Mouse (Mus musculus) 3T3-L1 (cell line): ENCODE measurements around the gene C2cd4a.
A peak's percentile ranks its signal among the peaks of the same experiment; 100 is the strongest.

ENCODE experiments used
- DNase-seq: peaks from one replicate; pipeline ENCODE4 v3.0.0-alpha.2; 2015; ENCODE audit warnings: low read depth, low spot score

The C2cd4a gene

DNA sequence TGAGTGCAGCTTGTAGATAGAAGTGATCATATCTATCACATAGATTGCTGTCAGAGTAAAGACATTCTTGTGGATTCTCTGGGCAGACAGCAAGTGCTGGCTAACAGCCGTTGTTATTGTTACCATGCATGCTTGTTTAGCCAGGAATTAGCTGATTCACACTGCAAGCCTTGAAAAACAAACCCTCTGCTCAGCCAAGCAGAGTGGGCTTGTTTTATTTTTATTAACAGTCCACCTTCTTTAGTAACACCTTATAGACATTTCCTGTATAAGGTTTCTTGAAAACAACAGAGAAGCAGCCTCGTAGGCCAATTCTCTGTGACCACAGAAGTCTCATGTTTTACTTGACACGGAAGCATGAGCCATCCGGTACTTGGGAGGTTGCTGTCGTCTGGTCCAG, 2.4 kb upstream of the C2cd4a start:
- no peak for DNase-seq

DNA sequence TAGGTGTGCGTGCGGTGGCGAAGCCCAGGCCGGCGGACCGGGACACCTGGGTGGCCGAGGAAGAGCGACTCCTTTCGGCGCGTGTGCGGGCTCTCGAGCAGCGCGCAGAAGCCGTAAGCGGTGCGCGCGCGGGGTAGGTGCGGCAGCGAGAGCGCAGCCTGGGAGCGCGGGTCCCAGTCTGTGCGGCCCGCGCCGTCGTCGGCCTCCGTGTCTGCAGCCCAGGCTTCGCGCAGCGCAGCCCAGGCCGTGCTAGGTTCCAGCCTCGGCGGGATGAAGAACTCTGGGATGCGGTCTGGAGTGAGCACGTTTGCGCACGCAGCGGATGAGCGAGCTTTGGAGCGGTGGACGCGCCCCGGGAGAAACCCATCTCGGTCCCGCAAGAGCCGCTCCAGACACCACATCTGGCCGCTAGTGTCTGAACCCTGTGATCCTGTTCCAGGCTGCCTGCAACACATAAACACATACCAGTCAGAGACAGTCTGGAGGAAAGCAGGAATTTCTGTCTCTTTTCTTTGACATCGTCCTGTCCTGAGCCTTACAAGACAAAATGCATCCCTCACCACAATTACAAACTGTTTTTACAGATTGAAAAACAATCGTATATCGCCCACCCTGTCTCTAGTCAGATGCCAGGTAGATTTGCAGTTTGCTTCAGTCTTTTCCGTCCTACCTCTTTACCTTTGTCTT, 628 bp downstream of the C2cd4a start:
- DNase-seq = no peak

DNA sequence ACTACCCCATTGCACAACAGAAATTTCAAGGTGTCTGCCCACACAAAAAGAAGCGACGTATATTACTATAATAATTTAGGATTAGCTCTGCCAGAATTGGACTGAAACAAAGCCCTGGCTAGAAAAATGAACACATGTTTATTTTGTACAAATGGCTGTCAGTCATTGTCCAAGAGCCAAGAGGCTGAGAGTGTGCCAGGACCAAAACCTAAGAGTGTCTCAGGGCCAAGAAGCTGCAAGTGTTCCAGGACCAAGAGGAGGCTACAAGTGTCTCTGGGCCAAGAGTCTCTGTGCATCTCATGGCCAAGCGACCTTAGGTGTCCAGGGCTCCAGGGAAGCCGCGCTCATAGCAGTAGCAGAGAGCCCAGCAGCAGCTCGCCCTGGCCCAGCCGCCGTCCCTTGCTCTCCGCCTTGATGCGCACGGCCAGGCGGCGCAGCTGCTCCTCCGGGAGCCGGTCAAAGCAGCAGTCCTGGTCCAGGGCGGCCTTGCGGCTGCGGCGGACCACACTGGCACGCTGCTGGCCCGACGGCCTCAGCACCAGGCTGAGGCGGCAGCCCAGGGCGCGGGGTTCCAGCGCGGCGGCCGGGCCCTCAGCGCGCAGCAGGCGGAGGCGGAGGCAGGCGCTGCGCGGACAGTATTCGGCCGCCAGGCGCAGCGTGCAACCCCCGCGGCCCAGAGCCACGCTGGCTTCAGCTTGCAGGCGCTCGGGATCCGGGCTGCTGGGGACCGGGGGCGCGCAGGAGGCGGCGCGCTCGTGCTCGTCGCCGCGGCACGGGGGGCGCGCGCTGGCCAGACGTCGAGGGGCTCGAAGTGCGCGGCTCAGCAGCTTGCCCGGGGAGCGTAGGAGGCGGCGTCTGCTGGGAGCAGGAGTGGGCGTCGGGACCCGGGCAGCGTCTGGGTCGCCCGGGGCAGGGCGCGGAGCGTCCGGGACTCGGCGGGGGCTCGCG, 1.4 kb downstream of the C2cd4a start:
- DNase-seq = no peak

- peak; percentile 67 for DNase-seq
Observed at GRCm38 (mm10) chr9:67828182-67828581, 3.9 kb downstream of the C2cd4a start.

DNA sequence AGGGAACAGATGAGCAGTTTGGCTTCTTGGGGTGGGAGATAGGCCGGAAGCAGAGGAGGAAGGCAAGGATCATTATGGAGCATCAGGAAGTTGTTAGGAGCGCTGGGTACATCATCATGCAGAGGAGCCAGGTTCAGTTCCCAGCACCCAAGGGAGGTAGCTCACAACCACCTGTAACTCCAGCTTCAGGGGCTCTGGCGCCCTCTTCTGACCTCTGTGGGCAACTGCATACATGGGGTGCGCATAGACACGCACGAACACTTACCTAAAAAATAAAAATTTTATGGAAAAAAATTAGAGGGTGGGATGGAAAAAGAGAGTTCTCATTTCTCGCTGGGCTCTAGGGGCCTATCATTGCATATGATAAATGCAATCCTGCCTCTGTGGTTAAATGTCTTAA, 6.6 kb downstream of the C2cd4a start:
- DNase-seq = no peak

DNA sequence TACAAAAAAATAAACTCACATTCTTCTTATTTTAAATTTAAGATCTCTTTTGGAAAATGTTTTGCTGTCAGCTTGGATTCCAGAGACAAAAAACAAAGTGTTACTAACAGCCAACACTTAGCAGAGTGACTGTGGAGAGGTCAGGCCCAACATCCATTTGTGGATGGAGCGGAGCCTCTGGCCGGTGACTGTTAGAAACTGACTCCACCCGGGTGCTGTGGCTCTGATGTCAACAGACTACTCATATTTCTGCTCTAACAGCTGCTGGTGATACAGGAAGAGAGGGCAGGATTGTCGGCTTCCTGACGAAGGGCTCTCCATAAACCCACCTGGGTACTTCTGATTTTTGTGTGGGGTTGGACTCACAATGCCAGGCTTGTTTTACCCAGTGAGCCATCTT, 9.0 kb downstream of the C2cd4a start:
- DNase-seq = no peak

- DNase-seq = no peak
Observed at GRCm38 (mm10) chr9:67818668-67818950, 13.5 kb downstream of the C2cd4a start.

GRCm38 (mm10) chr9:67817898-67818667, 14.0 kb downstream of the C2cd4a start:
- DNase-seq = peak; percentile 52

DNA sequence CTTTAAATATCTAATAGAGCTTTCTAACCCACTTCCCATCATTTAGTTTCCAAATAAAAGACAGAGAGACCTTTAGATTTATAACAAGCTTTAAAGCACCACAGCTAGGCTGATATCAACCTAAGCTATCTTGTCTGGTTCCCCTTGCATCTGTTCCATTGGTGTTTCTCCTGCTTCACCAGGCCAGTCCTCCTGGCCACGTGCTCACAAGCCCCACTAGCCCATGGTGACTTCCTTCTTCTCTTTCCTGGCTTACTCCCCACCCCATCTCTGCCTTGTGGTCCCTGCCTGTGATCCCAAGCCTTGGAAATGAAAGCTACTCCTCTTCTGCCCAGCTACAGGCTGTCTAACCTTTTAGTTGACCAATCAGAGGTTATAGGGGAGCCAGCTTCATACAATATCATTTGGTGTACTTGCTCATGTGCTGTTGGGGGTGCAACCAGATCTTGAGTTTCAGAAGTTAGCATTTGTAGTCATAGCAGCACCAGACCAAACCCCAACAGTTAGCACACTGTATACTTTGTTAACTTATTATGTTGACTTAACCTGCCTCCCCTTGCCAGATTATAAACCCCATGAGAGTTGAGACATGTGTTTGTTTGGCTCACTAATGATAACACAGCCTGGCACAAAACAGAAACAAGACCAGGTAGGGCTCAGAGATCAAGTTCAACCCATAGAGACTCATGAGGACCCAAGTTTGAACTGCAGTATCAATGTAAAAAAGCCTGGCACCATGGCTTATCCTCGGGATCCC, 15.8 kb downstream of the C2cd4a start:
- no peak for DNase-seq

DNA sequence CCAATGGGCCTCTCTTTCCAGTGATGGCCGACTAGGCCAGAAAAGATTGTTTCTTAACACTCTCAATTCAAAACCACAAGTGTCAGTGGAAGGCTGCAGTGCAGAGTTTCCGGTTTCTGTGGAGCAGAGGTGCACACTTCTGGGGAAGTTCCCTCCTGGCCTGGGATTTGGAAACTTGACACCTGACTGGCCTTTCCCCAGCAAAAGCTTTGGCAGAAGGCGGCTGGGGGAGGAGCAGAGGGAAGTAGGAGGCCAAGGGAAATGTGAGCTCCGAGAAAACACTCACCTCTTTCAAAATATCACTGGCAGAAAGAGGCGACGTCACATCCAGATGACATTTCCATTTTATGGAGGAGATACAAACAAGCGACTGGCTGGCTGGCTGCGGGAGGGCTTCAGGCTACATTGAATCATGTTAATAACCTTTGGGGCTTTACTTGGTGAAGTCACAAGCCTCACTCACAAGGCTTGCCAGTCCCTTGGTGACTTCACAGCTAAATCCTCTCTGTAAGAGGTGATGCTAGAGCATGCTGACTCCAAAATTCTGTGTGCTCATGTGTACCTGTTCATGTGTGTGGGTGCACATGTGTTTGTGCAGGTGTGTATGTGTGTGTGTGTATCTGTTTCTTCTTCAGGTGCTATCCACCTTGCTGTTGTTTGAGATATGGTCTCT, 18.3 kb downstream of the C2cd4a start:
- DNase-seq = peak; percentile 88

DNA sequence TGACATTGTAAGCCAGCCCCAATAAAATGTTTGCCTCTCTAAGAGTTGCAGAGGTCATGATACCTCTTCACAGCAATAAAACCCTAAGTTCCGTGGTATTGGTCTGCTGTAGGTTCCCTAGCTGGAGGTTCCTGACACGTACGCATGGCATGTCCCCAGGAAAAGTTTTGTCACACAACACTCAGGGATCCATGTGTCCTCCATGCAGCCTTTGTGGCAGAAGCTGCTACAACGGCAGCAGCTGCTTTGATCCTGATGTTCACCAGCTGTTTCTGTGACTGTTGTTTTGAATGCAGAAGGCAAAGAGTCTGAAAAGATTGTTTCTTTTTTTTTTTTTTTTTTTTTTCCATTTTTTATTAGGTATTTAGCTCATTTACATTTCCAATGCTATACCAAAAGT, 19.0 kb downstream of the C2cd4a start:
- peak; percentile 41 for DNase-seq

DNA sequence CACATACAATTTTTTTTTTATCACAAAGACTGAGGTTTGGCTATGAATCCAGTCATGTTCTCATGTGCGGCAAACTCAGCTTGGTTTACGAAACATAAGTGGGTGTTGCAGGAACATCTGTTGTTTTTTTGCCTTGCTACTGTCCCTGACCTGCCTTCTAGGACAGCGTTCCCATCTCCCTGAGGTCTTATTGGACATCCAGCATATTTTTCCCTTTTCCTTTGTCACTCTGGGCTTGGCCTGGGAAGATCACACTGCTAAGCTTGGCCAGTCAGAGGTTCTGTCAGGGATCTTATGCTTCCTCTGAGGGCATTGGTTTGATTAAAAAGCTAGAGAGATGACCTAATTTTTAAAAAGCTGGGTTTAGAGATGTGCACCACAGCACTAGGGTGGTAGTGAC, 21.0 kb downstream of the C2cd4a start:
- DNase-seq = no peak

GRCm38 (mm10) chr9:67810527-67810926, 21.6 kb downstream of the C2cd4a start:
- no peak for DNase-seq

- DNase-seq = no peak
Observed at GRCm38 (mm10) chr9:67807000-67807399, 25.1 kb downstream of the C2cd4a start.

DNA sequence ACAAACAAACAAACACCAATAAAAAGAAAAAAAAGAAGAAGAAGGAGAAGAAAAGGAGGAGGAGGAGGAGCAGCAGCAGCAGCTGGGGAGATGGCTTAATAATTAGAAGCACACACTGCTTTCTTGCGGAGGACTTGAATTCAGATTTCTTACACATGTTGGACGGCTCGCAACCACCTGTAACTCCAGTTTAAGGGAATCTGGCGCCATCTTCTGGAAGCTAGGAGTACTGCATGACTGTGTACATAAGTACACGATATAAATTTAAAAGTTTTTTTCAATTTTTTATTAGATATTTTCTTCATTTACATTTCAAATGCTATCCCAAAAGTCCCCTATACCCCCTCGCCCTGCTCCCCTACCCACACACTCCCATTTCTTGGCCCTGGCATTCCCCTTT, 29.9 kb downstream of the C2cd4a start:
- DNase-seq = peak; percentile 71

DNA sequence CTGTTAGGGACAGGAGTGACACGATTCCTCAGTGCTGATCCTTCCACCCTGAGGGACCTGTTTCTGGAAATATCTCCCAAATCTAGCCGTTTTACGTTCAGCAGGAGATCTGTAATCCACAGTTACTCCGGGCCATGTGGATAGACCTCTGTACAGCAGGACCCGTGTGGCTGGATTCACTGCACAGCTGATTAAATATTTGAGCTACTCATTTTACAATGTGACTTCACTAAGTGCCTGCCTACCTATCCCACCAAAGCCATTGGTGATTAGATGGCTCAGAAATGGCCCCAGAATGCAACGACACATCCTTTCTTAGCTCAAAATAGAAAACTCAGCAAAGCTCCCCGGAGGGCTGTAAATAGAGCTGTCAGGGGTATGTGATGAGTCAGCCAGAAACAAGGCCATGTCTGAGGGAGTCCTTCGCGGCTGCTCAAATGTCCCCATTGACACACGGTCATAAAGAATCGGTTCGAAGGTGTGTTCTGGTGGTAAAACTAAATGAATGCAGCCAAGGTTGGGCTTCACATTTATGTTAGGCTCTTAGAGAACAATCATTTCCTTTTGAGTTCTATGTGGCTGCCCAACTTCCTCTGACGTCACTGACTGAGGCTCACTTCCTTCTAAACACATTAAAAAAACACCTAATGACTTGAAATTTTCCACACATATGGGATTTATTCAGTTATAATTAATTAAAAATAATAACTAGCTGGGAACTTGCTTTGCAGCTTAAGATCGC, 32.9 kb downstream of the C2cd4a start:
- peak; percentile 66 for DNase-seq

GRCm38 (mm10) chr9:67795205-67795675, 36.9 kb downstream of the C2cd4a start:
- no peak for DNase-seq

GRCm38 (mm10) chr9:67794668-67795067, 37.5 kb downstream of the C2cd4a start:
- no peak for DNase-seq

- DNase-seq = no peak
Observed at GRCm38 (mm10) chr9:67794216-67794615, 37.9 kb downstream of the C2cd4a start.

DNA sequence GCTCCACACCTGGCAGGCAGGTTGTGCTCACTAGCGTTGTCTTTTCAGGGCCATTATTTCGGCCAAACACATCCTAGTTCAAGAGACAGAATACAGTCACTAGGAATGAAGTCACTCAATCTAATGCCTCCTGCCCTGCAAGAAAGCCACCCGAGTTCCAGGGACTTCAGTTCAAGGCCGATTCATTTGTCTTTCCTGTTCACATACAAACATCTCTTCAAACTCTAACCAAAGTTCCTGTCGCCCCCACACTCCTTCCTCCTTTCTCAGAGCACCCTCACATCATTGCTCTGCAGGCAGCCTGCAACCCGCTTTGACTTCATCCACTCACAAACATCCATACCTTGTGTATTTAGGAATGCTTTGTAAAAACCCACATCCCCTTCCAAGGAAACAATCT, 38.6 kb downstream of the C2cd4a start:
- DNase-seq = no peak
